Mouse (Mus musculus) ovary, postnatal 36 days (tissue): ENCODE measurements at regions not wholly inside any gene's neighbourhood (a gene's known extent, or its start where the extent isn't known, plus 50 kb on each side); places are given as distances from the start of the nearest gene placed in this dataset.

Experiments
- DNase-seq: peaks from one replicate; pipeline ENCODE4 v3.0.0; 2022; ENCODE audit warnings: low spot score, mixed read lengths

DNA sequence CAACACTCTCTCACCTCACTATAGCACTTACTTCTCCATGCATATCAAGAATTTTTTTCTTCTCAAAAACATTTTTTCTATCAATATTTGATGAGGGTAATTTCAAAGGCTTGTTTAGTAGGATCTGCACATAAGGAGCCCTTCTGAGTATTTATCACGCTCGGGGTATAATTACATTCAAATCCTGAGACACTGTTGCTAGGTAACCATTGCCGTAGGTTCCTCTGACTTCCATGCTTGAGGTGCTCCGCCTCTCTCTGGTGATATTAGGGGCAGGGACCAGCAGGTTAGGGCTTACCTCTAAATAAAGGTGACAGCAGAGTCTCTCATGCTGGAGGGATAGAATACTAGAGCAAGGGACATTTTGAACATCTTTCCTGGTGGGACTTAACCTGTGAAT is 54.4 kb upstream of the 9630041A04Rik start:
- DNase-seq: no peak

DNA sequence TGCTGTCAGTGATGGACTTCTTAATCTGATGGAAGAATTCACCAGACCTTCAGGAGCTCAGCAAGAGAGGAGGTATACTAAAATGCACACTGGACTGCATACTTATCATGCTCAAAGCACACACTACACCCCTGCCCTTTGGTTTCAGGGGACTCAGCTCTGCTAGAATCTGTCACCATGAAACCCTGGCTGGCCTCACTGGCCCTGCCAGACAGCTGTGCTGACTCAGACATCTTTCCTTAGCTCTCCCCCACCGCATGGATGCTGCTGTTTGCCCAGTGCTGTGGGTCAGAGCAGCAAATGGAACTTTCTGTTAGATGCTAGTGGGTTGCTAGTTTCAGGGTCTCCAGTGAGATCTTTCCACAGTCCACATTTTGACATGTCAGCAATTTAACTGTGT is 64.9 kb upstream of the 9630041A04Rik start:
- no peak for DNase-seq

DNA sequence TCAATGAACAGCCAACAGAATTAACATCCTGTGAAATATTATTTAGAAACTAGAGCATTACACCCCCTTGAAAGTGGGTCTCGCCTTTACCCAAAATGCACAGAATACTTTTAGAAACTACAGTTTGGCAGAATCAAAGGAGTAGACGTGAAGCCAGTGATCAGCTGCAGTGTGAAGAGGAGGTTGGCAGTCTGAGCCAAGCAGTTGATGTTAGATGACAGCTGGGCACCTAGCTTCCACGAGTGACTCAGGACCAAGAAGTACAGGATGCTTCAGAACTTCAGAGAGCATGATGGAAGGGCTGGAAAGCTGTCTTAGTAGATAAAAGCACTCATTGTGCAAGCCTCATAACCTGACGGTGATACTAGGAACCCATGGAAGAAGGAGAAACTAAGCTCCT is 65.6 kb upstream of the 9630041A04Rik start:
- no peak for DNase-seq

DNA sequence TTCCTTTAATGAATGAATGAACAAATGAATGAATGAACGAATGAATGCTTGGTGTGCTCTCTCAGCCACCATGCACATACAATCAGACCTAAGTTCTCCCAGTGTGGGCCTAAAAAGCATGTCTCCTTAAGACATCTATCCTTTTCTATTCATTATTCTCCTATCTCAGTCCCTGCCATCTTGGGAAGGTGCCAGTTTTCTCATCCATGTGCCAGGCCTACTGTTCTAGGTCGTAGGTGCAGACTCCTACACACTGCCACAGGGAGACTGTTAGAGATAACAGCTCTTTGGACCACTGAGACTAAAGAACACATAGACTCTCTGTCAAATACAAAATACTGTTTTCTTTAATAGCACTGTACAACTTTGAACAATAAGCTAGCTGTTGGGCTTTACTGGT is 66.2 kb upstream of the 9630041A04Rik start:
- no peak for DNase-seq

DNA sequence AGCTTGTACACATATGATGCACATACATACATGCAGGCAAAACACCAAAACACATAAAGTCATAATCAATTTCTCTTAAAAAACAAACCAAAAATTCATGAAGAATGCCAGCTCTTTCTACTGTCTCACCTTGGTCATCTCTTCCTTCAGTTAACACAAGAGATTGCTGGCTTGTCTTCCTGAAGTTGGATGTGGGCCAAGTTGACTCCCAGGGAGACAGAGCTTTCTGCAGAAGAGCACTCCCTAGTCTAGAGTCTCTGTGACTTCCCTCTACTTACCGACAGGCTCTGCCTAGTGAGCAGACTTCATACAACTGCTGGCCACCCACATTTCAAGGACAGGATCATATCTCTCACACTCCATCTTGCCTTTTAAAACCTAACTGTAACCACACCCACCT is 70.7 kb upstream of the 9630041A04Rik start:
- DNase-seq: no peak

DNA sequence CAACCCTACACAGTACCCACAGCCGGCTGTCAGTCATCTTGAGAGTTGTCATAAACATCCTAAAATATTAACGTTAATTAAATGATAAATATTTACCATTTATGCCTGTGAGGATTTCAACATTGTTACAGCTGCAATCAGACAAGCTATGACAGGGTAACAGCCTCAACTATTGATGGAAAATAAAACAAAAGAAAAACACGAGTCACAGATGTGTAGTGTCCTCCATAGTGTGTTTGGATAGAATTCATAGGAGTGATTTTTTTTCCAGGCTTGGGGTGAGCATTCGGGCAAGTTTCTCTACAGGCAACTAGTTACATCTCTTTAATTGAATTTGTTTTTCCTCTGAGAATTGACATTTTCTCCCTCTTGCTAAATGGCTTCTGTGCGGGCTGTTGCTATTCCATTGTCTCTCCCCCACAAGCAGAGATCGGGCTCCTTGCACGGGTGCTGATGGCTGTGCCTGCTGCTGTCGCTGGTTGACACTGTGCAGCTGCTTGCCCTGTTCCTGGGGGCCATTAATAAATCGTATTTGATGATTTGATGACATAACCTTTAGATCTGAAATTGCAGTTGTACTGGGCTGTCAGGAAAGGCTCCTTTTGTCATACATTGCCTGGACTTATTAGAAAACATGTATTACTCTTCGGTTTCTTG is 120.6 kb upstream of the 9630041A04Rik start:
- DNase-seq: no peak

DNA sequence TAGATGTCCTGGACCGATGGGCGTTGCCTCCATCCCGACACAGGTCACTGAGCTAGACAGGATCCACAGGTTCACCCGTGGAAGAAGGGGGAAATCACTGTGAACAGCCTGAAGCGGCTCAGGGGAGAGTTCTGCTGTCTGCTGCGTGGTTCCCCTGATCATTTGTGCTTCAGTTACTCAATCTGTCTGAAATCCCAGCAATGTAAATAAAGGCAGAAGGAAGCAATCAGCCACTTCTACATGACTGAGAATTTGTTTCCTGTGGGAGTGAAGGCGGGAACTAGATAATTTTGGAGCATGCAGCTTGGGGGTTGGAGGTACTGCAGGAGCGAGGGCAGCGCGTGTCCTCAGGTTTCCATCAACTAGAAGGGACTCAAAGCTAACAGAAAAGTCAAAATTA is 122.3 kb upstream of the 9630041A04Rik start:
- DNase-seq: no peak

DNA sequence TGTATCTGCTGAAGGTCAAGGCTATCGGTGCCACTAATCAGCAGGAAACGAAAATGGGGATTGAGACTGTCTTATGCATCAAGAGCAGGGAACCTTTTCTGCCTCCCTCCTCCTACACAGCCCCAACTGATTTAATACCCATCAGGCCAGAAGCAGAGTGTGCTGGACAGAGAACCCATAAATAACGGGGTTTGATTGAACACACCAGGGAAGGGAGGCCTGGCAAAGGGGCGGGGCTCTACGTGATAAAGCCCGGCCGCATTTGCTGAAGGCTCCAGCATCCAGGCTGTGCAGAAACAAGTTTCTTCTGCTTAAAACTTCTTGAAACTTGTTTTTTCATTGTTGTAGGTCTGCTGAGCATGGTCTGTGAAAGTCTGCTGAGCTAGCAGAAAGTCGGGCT is 127.4 kb upstream of the 9630041A04Rik start:
- no peak for DNase-seq

DNA sequence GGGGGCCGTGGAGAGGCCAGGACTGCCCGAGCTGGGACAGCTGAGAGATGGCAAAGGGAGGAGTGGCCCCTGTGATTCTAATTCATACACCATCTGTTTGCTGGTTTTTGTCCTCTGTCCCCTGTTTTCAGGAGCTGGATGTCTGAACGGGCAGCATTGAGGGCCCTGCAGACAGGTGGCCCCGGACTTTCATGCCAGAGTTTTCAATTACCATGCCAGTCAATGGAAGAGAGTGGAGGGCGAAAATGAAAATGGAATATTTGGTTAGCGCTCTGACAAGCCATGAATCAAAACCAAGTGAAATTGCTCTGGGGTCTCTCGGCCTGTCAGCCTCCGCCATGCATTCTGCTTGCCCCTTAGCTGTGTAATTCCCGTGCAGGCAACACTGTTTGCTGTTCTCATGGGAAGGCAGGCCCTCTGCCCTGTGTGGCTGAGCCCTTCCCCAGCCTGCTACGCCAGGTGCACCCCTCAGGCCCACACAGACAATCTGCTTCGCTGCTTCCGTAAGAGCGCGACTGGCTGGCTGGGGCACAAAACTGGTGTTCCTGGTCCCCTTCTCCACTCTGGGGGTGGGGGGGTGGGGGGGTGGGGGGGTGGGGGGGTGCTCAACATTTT is 127.9 kb upstream of the 9630041A04Rik start:
- no peak for DNase-seq

DNA sequence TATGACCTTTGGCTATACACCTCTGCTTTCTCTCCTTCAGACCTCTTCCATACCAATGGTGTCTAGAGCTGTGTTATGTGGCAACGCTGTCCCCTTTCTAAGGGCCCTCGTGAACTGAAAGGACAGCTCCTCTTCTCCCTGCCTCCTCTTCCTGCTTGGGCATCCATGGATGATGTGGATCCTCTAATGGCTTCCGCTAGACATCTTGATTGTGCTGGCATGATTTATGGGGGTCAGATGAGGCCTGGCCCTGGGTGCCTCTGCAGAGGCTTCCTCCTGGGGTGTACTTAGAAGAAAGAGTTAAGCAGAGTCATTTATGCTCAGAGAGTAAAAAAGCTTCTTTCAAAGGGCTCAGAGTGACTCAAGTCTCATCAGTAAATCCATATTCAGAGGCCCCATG is 131.5 kb upstream of the 9630041A04Rik start:
- DNase-seq: no peak

DNA sequence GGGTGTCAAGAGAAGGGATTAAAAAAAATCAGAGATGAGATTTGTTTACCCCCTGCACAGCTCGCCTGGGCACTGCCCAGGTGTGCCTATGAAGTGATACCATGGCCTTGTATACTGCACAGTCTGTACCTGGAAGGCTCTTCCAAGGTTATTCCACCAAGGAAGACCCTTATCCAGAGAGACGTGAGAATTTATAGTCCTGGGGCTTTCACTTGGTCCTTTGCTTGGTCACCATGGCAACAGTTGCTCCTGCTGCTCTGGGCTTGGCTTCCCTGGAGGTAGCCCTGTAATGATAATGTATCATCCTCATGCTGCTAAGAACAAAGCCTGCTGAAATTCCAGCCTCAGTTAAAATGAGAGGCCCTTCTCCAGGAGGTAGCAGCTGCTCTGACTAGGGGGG is 143.7 kb upstream of the 9630041A04Rik start:
- DNase-seq: no peak

DNA sequence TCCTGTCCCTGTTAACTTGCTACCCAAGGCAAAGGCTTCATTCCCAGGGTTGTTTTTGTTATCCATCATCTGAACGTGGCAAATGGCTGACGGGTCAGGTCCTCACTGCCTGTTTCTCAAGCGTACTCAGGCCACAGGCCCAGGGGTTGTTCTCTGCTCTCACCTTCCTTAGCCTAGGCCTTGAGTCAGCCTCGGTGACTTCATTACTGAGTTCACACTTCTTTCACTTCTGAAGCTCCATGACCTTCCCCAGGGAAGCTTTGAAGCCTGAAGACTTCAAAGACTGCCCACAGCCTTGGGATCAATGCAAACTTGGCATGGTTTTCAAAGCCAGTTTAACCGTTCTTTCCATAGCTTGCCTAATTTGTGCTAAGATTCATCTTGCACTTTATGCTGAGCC is 145.3 kb upstream of the 9630041A04Rik start:
- DNase-seq: no peak

DNA sequence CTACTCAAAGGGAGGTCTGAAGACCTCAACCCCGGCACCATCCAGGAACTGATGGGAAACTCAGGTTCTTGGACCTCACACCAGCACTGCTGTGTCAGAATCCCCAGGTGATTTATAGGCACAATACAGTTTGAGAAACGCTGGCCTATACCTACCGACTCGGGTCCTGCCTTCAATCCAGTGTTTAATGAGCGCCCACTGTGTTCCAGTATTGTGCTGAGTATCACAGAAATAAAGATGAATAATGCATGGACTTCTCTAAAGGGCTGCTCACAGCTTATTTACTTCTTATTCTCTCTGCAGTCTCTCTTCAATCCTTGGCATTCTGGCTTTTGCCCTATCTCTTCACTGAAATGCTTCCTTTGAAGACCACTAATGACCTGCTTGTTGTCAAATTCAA is 146.8 kb upstream of the 9630041A04Rik start:
- no peak for DNase-seq

DNA sequence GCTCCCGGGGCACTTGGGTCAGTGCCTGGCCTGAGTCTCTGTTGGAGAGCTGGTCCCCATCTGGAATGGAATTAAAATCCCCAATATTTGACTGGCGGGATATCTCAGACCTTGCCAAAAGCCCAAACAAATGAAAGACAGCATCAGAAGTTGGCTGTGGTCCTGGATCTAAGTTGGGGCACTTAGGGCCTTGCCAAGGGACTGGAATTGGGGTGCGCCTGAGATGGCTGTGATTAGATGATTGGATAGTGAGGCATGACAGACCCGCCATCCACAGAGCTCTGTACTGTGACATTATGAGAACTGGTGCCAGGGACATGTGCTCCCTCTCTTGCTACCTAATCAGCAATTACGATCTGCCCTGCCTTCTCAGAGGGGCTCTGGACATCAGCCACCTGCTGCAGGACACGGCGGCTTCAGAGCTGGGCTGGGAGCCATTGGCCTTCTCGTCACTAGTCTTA is 151.0 kb upstream of the 9630041A04Rik start:
- no peak for DNase-seq

DNA sequence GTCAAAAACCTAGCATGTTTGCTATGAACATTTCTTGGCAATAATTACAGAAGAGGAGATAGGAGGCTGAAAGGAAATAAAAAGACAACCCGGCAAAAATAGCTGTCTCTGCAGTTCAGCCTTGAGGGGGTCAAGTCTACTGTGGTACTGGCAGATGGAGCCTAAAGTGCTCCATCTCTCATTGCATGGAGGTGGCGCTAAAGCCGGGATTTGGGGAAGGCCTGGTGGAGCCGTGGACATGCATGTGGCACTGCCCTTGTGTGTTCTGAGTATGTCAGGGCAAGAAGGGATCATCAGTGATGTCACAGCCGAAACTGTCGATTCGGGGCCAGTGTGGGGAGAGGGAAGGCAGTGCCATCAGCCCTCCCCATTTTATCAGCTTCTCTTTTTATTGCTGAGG is 161.3 kb upstream of the 9630041A04Rik start:
- no peak for DNase-seq

DNA sequence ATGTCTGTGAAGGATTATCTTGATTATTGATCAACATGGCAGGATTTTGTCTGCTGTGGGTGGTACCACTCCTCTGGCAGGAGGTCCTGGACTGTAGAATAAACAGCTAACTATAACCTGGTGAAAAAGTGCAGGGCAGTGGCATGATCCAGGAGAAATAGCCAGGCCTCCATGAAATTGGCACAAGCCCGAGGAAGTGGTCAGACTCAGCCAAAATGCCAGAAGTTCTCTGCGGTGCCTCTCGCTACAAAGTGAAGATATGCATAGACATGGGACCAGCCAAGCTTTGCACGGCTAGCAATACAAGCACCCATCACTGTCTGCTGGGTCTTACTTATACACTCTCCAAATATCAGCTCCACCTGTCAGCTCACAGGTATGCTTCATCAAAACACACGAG is 167.6 kb upstream of the 9630041A04Rik start:
- DNase-seq: no peak

DNA sequence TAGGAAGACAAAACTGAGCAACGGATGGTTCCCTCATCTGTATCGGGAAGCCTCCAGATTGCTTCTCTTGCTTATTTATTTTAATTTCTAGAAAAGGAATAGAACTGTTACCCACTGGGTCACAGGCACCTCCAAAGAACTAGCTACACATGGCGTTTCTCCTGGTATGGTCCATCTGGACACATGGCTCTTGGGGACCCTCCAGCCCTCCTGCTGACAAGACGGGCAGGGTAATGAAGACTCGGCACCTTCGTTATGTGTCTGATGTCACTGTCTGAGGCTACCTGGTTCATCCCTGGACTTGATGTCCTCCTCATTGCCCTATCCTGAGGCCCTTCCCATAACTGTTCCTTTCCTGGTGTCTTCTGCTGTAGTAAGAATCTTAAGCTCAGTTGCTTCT is 170.3 kb upstream of the 9630041A04Rik start:
- no peak for DNase-seq

DNA sequence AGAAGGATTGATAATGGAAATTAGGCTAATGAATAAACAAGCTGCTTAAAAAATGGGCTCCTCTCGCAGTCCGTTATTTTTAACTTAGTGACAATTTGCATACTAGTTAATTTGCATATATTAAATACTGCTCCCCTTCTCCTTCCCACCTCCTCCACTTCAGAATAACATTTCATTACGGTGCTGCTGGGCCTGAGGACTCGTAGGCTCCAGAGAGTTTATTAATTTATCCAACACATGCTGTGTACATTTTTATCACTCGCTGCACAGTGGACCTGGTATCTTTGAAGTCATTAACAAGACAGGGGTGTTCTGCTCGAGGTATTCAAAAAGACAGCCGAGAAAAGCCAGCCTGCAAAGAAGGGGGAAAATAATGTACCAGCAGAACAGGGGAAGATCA is 170.7 kb upstream of the 9630041A04Rik start:
- no peak for DNase-seq

DNA sequence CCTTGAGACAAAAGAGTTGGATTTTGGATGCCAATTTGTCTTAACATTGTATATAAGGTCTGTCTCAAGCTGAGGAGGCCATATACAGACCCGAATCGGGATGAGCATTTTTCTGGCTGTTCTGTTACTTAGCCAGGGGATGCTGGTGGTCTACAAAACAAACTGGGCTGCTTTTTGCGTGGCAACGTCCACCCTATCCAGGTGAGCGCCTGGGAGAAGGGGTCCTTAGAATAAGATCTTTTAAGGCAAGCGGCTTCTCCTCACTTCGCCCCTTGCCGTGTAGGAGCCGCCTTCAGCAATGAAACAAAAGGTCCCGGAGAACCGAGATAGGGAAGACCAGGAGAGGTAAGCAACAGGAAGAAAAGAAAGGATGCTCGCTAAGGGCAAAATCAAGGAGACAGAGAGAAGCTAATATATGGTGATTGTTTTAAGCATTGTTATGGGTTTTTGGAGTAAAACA is 171.2 kb upstream of the 9630041A04Rik start:
- no peak for DNase-seq

DNA sequence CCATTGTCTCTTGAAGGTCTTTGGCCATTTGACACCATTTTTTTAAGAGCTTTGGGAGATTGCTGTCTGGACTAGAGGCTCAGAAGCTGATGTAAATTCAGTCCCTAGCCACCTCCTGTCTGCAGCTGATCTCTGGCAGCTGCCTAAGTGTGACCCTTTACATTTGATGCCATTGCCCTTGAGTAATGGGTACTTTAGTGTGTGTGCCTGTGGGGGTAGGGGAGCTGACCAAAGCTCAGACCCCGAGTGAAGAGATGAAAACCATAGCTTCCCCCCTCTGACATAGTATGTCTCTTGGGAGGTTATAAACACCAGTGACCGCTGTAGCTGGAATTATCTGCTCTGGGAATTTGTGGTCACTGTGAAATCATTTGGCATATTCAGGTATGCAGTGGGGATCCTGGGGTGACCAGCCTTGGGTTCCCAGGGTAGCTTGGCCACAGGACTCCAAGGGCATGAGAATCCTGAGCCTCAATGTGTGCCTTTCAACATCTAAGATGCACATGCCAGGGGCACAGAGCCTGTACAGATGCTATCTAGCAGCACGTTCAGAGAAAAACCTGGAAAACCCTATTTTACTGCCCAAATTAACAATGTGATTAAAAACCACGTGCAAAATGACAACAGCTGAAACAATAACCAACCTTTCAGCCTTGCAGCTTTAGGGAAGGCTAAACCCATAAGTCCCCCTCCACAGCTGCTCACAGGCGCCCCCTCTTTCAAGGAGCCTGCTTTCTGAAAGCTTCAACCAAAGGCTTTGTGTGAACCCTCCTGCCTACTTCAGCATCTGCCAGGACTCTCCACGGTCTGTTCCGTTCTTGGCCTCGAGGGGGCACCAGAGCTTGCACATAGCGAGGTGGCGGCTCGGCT is 171.9 kb upstream of the 9630041A04Rik start:
- peak; percentile 84 for DNase-seq

DNA sequence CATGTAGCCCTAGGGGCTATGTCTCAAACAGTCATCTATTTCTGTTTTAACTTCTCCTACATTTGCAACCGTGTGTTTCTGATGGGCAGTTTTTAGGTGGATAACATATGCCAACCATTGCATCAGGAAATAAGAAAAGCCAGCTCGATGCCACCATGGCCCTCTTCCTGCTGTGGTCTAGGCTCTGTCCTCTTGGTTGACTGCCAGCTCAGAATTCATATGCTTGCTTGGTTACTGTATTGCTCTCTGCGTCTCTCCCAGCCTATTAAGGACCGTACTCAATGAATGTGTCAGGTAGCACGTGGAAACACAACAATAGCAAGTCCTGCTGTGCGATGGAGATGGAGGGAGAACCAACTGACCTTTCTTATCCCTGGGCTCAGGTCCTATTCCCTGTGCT is 174.4 kb upstream of the 9630041A04Rik start:
- no peak for DNase-seq

DNA sequence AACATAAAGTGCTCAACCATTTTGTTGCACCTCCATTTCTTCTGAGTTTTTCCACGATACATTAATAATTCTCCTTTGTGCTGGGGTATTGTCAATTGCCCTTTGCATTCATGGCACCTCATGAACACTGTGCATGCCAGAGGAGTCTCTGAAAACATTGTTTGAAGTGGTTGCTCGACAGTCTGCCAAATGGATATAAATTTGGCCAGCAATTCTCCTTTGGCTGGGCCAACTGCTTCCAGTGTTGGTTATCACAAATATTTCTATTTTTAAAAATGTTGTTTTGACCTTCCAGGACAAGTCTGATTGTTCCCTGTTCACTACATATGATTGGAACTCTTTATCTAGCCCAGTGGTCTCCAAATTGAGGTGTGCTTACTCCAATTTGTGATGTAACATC is 184.1 kb upstream of the 9630041A04Rik start:
- DNase-seq: no peak

DNA sequence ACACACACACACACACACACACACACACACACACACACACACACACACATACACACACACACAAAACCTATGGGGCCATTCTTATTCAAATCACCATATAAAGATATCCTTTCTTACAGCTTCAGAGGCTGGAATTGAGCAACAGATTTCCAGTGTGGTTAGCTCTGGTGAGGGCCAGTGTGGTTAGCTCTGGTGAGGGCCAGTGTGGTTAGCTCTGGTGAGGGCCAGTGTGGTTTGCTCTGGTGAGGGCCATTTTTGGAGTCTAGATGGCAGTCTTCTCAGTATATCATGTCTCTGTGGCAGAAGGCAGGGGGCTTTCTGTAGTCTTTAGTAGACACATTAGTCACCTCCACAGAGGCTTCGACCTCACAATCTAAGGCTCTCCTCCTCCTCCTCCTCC is 191.5 kb upstream of the 9630041A04Rik start:
- DNase-seq: no peak
